Mouse (Mus musculus) midbrain, embryonic 11.5 days (tissue): ENCODE measurements around the gene Zfp609. TPM values are rescaled to one million over a fixed set of nuclear protein-coding genes. Genes with fewer than 3 reads are reported as not detected.

Experiments used
- ATAC-seq: fragments of 200-750 bp; cut with Nextera tagmentation; 2 replicates; pipeline ENCODE4 v1.8.0; 2017; ENCODE audit warnings: moderate TSS enrichment, moderate library complexity; ENCODE audit not compliant: low FRiP score
- DNase-seq: peaks from one replicate; pipeline ENCODE4 v3.0.0; 2015; ENCODE audit warnings: low spot score; ENCODE audit errors: missing footprints
- H3K27ac ChIP-seq: fragments of 300-500 bp; sonication (generic); 2 replicates; pipeline ENCODE4 v1.5.1; 2014; ENCODE audit warnings: low read depth, low read length
- H3K27me3 ChIP-seq: fragments of 300-500 bp; sonication (generic); 2 replicates; pipeline ENCODE4 v1.6.1; 2014; ENCODE audit warnings: mild to moderate bottlenecking, low read length, moderate library complexity, mixed read lengths; ENCODE audit not compliant: control insufficient read depth, insufficient read depth
- H3K36me3 ChIP-seq: fragments of 300-500 bp; sonication (generic); 2 replicates; pipeline ENCODE4 v1.6.1; 2014; ENCODE audit warnings: mild to moderate bottlenecking, low read length, moderate library complexity, mixed read lengths; ENCODE audit not compliant: control insufficient read depth, insufficient read depth
- H3K4me1 ChIP-seq: fragments of 300-500 bp; sonication (generic); 2 replicates; pipeline ENCODE4 v1.6.1; 2014; ENCODE audit warnings: low read length; ENCODE audit not compliant: control insufficient read depth, insufficient read depth
- H3K4me2 ChIP-seq: fragments of 300-500 bp; sonication (generic); 2 replicates; pipeline ENCODE4 v1.6.1; 2014; ENCODE audit warnings: mild to moderate bottlenecking, moderate library complexity
- H3K4me3 ChIP-seq: fragments of 300-500 bp; sonication (generic); 2 replicates; pipeline ENCODE4 v1.5.1; 2014; ENCODE audit warnings: low read depth, low read length
- H3K9ac ChIP-seq: fragments of 300-500 bp; sonication (generic); 2 replicates; pipeline ENCODE4 v1.6.1; 2014; ENCODE audit warnings: low read length
- H3K9me3 ChIP-seq: fragments of 300-500 bp; sonication (generic); 2 replicates; pipeline ENCODE4 v1.6.1; 2016; ENCODE audit warnings: low read length; ENCODE audit not compliant: control insufficient read depth
- WGBS: fragments of 180-500 bp; shearing (Covaris S2); extraction: QIAGEN DNeasy Blood & Tissue Kit; methylation state at CpG from one replicate; pipeline ENCODE4 v1.1.7; 2014; 5-methylcytosine and 5-hydroxymethylcytosine counted together
- polyA plus RNA-seq: library from polyadenylated mRNA; unstranded; fragments of >200 nt; fragmentation: Nextera tagmentation; extraction: Ambion mirVana; gene quantifications from 2 replicates; pipeline ENCODE4 v1.2.1, GENCODE M21; 2014

Zfp609 gene
- polyA plus RNA-seq = 7.4 and 7.6 TPM in 2 replicates

GRCm38 (mm10) chr9:65827344-65828015 is at the start of gene Zfp609:
Zfp609 (minus strand) TSS chr9:65827564.
- under 1% methylated on average over 35 of the region's 76 CpGs for WGBS
- Histone ChIP-seq H3K9me3 (no peaks in the 10 kb centered on the region), H3K9ac (peak within 1 kb of the TSS; percentile 97)

GRCm38 (mm10) chr9:65859656-65860055 is 32.3 kb upstream of the Zfp609 start:
- no peak for ATAC-seq
- Histone ChIP-seq H3K9ac (no peak overlapping the region), H3K36me3 (no peaks in the 10 kb centered on the region), H3K27me3 (no peaks in the 10 kb centered on the region), H3K4me3 (no peak overlapping the region), H3K4me2 (no peak overlapping the region), H3K4me1 (no peaks in the 10 kb centered on the region), H3K9me3 (no peaks in the 10 kb centered on the region), H3K27ac (no peak overlapping the region)
- DNase-seq = no peak
- 76% methylated on average over 1 of the region's 1 CpGs for WGBS

More at GRCm38 (mm10) chr9:65827344-65828015, at the start of gene Zfp609:
- Histone ChIP-seq H3K36me3 (no peaks in the 10 kb centered on the region), H3K4me3 (peak within 1 kb of the TSS; percentile 94), H3K4me2 (peak within 1 kb of the TSS; percentile 45), H3K4me1 (peaks cover 46% of the 10 kb centered on the region), H3K27me3 (no peaks in the 10 kb centered on the region), H3K27ac (peak within 1 kb of the TSS; percentile 95)
- ATAC-seq (peak; percentile 87), DNase-seq (peak; percentile 100)

GRCm38 (mm10) chr9:65850203-65850602 is 22.8 kb upstream of the Zfp609 start:
- DNase-seq = peak; percentile 86
- 28% methylated on average over 1 of the region's 1 CpGs for WGBS
- H3K4me3 ChIP-seq = no peak overlapping the region
- H3K27ac ChIP-seq = no peak overlapping the region
- no peaks in the 10 kb centered on the region for H3K36me3 ChIP-seq
- H3K27me3 ChIP-seq = no peaks in the 10 kb centered on the region
- H3K9ac ChIP-seq = no peak overlapping the region
- H3K4me1 ChIP-seq = no peaks in the 10 kb centered on the region
- no peaks in the 10 kb centered on the region for H3K9me3 ChIP-seq
- H3K4me2 ChIP-seq = no peak overlapping the region
- ATAC-seq = no peak

GRCm38 (mm10) chr9:65848154-65848553 is 20.8 kb upstream of the Zfp609 start:
- H3K9ac ChIP-seq = no peak overlapping the region
- no peak overlapping the region for H3K4me2 ChIP-seq
- H3K4me3 ChIP-seq = no peak overlapping the region
- no peak for DNase-seq
- no peaks in the 10 kb centered on the region; the same call in none of the 2 replicates for H3K4me1 ChIP-seq
- no peak overlapping the region for H3K27ac ChIP-seq
- H3K9me3 ChIP-seq = no peaks in the 10 kb centered on the region
- ATAC-seq = no peak
- no peaks in the 10 kb centered on the region for H3K27me3 ChIP-seq
- no peaks in the 10 kb centered on the region for H3K36me3 ChIP-seq

GRCm38 (mm10) chr9:65844421-65845165 is 17.2 kb upstream of the Zfp609 start:
- DNase-seq (no peak), ATAC-seq (no peak)
- H3K4me3 ChIP-seq = no peak overlapping the region
- H3K36me3 ChIP-seq = no peaks in the 10 kb centered on the region
- no peak overlapping the region for H3K9ac ChIP-seq
- 74% methylated on average over 7 of the region's 7 CpGs for WGBS
- no peaks in the 10 kb centered on the region; the same call in none of the 2 replicates for H3K4me1 ChIP-seq
- H3K27me3 ChIP-seq = no peaks in the 10 kb centered on the region
- H3K27ac ChIP-seq = no peak overlapping the region
- H3K4me2 ChIP-seq = no peak overlapping the region
- no peaks in the 10 kb centered on the region for H3K9me3 ChIP-seq

- no peak overlapping the region for H3K4me2 ChIP-seq
- H3K27me3 ChIP-seq = no peaks in the 10 kb centered on the region
- no peaks in the 10 kb centered on the region; the same call in none of the 2 replicates for H3K4me1 ChIP-seq
- no peaks in the 10 kb centered on the region for H3K36me3 ChIP-seq
- no peak overlapping the region for H3K27ac ChIP-seq
- no peak overlapping the region for H3K9ac ChIP-seq
- ATAC-seq (no peak), DNase-seq (no peak)
- H3K4me3 ChIP-seq = no peak overlapping the region
- H3K9me3 ChIP-seq = no peaks in the 10 kb centered on the region
- 96% methylated on average over 1 of the region's 1 CpGs for WGBS
These were observed 12.5 kb upstream of the Zfp609 start for GRCm38 (mm10) chr9:65839841-65840240.

GRCm38 (mm10) chr9:65836916-65837315 is 9.6 kb upstream of the Zfp609 start:
- no peak overlapping the region for H3K4me2 ChIP-seq
- no peaks in the 10 kb centered on the region for H3K27me3 ChIP-seq
- H3K27ac ChIP-seq = no peak overlapping the region
- H3K4me1 ChIP-seq = peaks cover 15% of the 10 kb centered on the region
- H3K36me3 ChIP-seq = no peaks in the 10 kb centered on the region
- H3K9ac ChIP-seq = no peak overlapping the region
- H3K4me3 ChIP-seq = no peak overlapping the region
- ATAC-seq = no peak
- DNase-seq = peak; percentile 62
- no peaks in the 10 kb centered on the region for H3K9me3 ChIP-seq

GRCm38 (mm10) chr9:65834628-65835354 is 7.4 kb upstream of the Zfp609 start:
- Histone ChIP-seq H3K4me3 (no peak overlapping the region), H3K4me2 (no peak overlapping the region), H3K9me3 (no peaks in the 10 kb centered on the region), H3K4me1 (peaks cover 26% of the 10 kb centered on the region), H3K27me3 (no peaks in the 10 kb centered on the region), H3K27ac (no peak overlapping the region), H3K9ac (no peak overlapping the region), H3K36me3 (no peaks in the 10 kb centered on the region)
- peak; percentile 69 for DNase-seq
- WGBS = 85% methylated on average over 10 of the region's 10 CpGs
- no peak for ATAC-seq

- peaks cover 26% of the 10 kb centered on the region for H3K4me1 ChIP-seq
These were observed 6.3 kb upstream of the Zfp609 start for GRCm38 (mm10) chr9:65833640-65834039.

More at GRCm38 (mm10) chr9:65833640-65834039, 6.3 kb upstream of the Zfp609 start:
- Histone ChIP-seq H3K4me2 (no peak overlapping the region), H3K27me3 (no peaks in the 10 kb centered on the region), H3K36me3 (no peaks in the 10 kb centered on the region), H3K4me3 (no peak overlapping the region), H3K27ac (peak overlapping the region; percentile 48), H3K9ac (no peak overlapping the region), H3K9me3 (no peaks in the 10 kb centered on the region)
- DNase-seq (peak; percentile 78), ATAC-seq (no peak)
